Mouse (Mus musculus): ENCODE measurements around the gene Hist1h4f.

Hist1h4f gene

GRCm38 (mm10) chr13:23513517-23513916, 37.9 kb downstream of the Hist1h4f start:
- no peak for DNase-seq (ENCODE audit: low spot score in 2 of 2)

GRCm38 (mm10) chr13:23510127-23510526, 41.3 kb downstream of the Hist1h4f start:
- DNase-seq (ENCODE audit: low spot score in 2 of 2) = no peak

GRCm38 (mm10) chr13:23506819-23507515, 44.5 kb downstream of the Hist1h4f start:
- no peak for DNase-seq (ENCODE audit: low spot score in 2 of 2)

GRCm38 (mm10) chr13:23506351-23506750, 45.1 kb downstream of the Hist1h4f start:
- DNase-seq (ENCODE audit: low spot score in 2 of 2) = no peak

- DNase-seq (ENCODE audit: low spot score in 2 of 2) = no peak
Measured at GRCm38 (mm10) chr13:23505662-23506345, 45.6 kb downstream of the Hist1h4f start.

- DNase-seq (ENCODE audit: low spot score in 2 of 2) = peak in 1 of 2 experiments; percentile 57
Measured at GRCm38 (mm10) chr13:23503797-23504196, 47.7 kb downstream of the Hist1h4f start.

- no peak for DNase-seq (ENCODE audit: low spot score in 2 of 2)
Measured at GRCm38 (mm10) chr13:23502916-23503315, 48.5 kb downstream of the Hist1h4f start.

- DNase-seq (ENCODE audit: low spot score in 2 of 2) = no peak
Measured at GRCm38 (mm10) chr13:23502031-23502567, 49.3 kb downstream of the Hist1h4f start.

GRCm38 (mm10) chr13:23501511-23501910, 49.9 kb downstream of the Hist1h4f start:
- DNase-seq (ENCODE audit: low spot score in 2 of 2) = no peak

Measured in heart, adult 9 months (tissue).